Mouse (Mus musculus) liver, embryonic 14.5 days (tissue): ENCODE results near the gene Ninj2. TPM values are rescaled to one million over a fixed set of nuclear protein-coding genes. Genes with fewer than 3 reads are reported as not detected.

Source experiments
- ATAC-seq: fragments of 200-750 bp; cut with Nextera tagmentation; 2 replicates; pipeline ENCODE4 v1.8.0; 2017; ENCODE audit warnings: moderate number of reproducible peaks, mild to moderate bottlenecking, moderate library complexity; ENCODE audit not compliant: insufficient read depth
- DNase-seq, 3 experiments: peaks; one replicate each; pipeline ENCODE4 v3.0.0-alpha.2; 2012 to 2013; ENCODE audit warnings: low read depth in 3 of 3, low spot score in 3 of 3
- H3K27ac ChIP-seq: fragments of 300-500 bp; sonication (generic); 2 replicates; pipeline ENCODE4 v1.5.1; 2014; ENCODE audit warnings: moderate library complexity, mild to moderate bottlenecking, control low read depth, inconsistent platforms
- H3K27me3 ChIP-seq: fragments of 300-500 bp; sonication (generic); 2 replicates; pipeline ENCODE4 v1.6.1; 2014; ENCODE audit warnings: mild to moderate bottlenecking, low read length, moderate library complexity; ENCODE audit not compliant: control insufficient read depth, insufficient read depth
- H3K36me3 ChIP-seq: fragments of 300-500 bp; sonication (generic); replicated peaks from 2 replicates; pipeline ENCODE4 v1.6.1; 2014; ENCODE audit warnings: low read depth; ENCODE audit not compliant: control insufficient read depth, insufficient read depth
- H3K4me1 ChIP-seq, 2 experiments: fragments of 200-500 bp in 1 of 2; fragments of 300-500 bp in 1 of 2; sonication (generic) in 1 of 2; replicated peaks; 2 replicates each; pipeline ENCODE4 v1.6.1; 2012 to 2014; ENCODE audit warnings: antibody characterized with exemption in 1 of 2, inconsistent platforms in 1 of 2, low read length in 1 of 2; ENCODE audit not compliant: control insufficient read depth in 2 of 2, insufficient read depth in 2 of 2
- H3K4me2 ChIP-seq: fragments of 300-500 bp; sonication (generic); 2 replicates; pipeline ENCODE4 v1.6.1; 2014; ENCODE audit warnings: low read depth, mild to moderate bottlenecking, control low read depth, moderate library complexity
- H3K4me3 ChIP-seq, 2 experiments: fragments of 200-500 bp in 1 of 2; fragments of 300-500 bp in 1 of 2; sonication (generic) in 1 of 2; 2 replicates each; pipeline ENCODE4 v1.5.1; 2012 to 2014; ENCODE audit warnings: low read depth in 2 of 2, low read length in 2 of 2, mild to moderate bottlenecking in 2 of 2, control low read depth in 1 of 2, inconsistent platforms in 1 of 2, moderate library complexity in 1 of 2; ENCODE audit not compliant: insufficient read depth in 1 of 2
- H3K9ac ChIP-seq: fragments of 300-500 bp; sonication (generic); replicated peaks from 2 replicates; pipeline ENCODE4 v1.6.1; 2014; ENCODE audit warnings: mild to moderate bottlenecking, control low read depth, moderate library complexity
- H3K9me3 ChIP-seq: fragments of 300-500 bp; sonication (generic); 2 replicates; pipeline ENCODE4 v1.6.1; 2016; ENCODE audit warnings: low read length, mixed read lengths; ENCODE audit not compliant: control insufficient read depth
- CTCF ChIP-seq: IDR thresholded peaks from 2 replicates; pipeline ENCODE4 v1.5.1; 2016; ENCODE audit warnings: antibody characterized with exemption, low read depth, control low read depth
- EP300 ChIP-seq: IDR thresholded peaks from 2 replicates; pipeline ENCODE4 v1.6.1; 2016; ENCODE audit warnings: antibody characterized with exemption, low read depth
- WGBS: fragments of 180-500 bp; shearing (Covaris S2); extraction: QIAGEN DNeasy Blood & Tissue Kit; methylation state at CpG from one replicate; pipeline ENCODE4 v1.1.7; 2014; ENCODE audit not compliant: insufficient replicate concordance; 5-methylcytosine and 5-hydroxymethylcytosine counted together
- polyA plus RNA-seq, 2 experiments: library from polyadenylated mRNA; depleted of rRNA in 1 of 2; stranded (reverse) in 1 of 2; unstranded in 1 of 2; fragments of >200 nt; fragmentation: Nextera tagmentation in 1 of 2; extraction: Ambion mirVana in 1 of 2; gene quantifications; 2 replicates each; pipeline versions ENCODE4 v1.2.1 to v1.2.3; 2012 to 2014

Gene Ninj2
- polyA plus RNA-seq, 2 experiments = 0.33 TPM; not detected in 1

- TF ChIP-seq CTCF (no peak), EP300 (no peak)
- 61% methylated on average over 4 of the region's 4 CpGs for WGBS
- Histone ChIP-seq H3K9me3 (no peaks in the 10 kb centered on the region), H3K36me3 (no peaks in the 10 kb centered on the region), H3K27ac (no peak overlapping the region), H3K27me3 (no peaks in the 10 kb centered on the region), H3K9ac (no peak overlapping the region), H3K4me2 (no peak overlapping the region), H3K4me3 (no peak overlapping the region), H3K4me1 (peaks cover 17 to 28% of the 10 kb centered on the region in 2 experiments)
- ATAC-seq (no peak), DNase-seq (no peak)
These were observed 97.8 kb downstream of the Ninj2 start for GRCm38 (mm10) chr6:120190912-120191311.

- Histone ChIP-seq H3K4me3 (no peak overlapping the region), H3K36me3 (no peaks in the 10 kb centered on the region), H3K4me1 (peaks cover 17 to 28% of the 10 kb centered on the region in 2 experiments), H3K9ac (no peak overlapping the region), H3K27me3 (no peaks in the 10 kb centered on the region), H3K9me3 (no peaks in the 10 kb centered on the region), H3K4me2 (no peak overlapping the region), H3K27ac (no peak overlapping the region)
- DNase-seq (no peak), ATAC-seq (no peak)
- WGBS = 65% methylated on average over 7 of the region's 7 CpGs
- no peak for TF ChIP-seq EP300
- TF ChIP-seq CTCF = no peak
These were observed 98.4 kb downstream of the Ninj2 start for GRCm38 (mm10) chr6:120191396-120192170.

DNA sequence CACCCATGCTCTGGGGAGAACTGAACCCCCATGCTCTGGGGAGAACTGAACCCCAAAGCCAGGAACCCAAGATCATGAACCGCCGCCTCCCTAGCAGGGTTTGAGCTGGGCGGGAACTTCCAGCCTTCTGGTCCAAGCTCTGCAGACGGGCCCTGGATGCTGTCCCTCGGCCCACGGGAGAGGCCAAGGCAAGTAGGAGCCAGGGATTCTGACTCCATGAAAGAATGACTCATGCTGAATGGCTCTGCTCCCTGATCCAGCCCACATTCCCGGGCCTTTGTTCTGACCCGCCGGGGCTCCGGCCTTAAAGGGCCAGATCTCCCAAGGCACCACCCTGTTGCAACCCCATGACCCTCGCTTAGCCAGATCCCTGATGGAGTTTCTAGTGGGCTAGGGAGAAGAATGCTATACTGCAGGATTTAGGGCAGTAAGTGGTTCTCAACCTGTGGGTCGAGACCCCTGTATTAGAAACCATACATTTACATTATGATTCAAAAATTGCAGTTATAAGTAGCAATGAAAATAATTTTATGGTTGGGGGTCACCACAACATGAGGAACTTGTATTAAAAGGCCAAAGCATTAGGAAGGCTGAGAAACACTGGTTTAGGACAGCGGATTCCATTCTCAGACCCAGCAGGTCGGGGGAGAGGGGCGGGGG lies 99.2 kb downstream of the Ninj2 start:
- H3K27me3 ChIP-seq = no peaks in the 10 kb centered on the region
- no peak overlapping the region for H3K27ac ChIP-seq
- no peak overlapping the region for H3K4me3 ChIP-seq
- H3K4me2 ChIP-seq = peak overlapping the region; percentile 9; the same call in 1 of the 2 replicates
- TF ChIP-seq CTCF (no peak), EP300 (no peak)
- H3K4me1 ChIP-seq = peaks cover 17 to 28% of the 10 kb centered on the region in 2 experiments
- ATAC-seq = no peak
- no peak overlapping the region for H3K9ac ChIP-seq
- WGBS = 57% methylated on average over 15 of the region's 15 CpGs
- no peaks in the 10 kb centered on the region for H3K36me3 ChIP-seq
- DNase-seq = no peak
- no peaks in the 10 kb centered on the region for H3K9me3 ChIP-seq

DNA sequence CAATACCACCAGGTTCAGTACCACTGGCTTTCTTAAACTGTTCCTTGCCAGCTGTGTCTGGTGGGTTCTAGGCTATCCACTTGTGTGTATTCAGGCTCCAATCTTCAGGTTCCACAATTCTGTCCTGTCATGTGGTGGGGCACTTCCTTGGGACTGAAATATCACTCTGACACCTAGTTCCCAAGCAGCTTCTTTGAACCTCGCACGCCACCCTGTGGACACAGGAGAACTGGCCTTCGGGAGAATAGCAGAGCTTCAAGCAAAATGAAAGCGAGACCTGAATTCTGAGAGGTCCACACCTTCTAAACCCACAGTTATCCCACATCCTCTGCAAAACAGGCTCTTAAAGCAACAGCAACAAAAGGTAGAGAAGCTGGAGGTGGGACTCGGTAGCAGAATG lies 100.0 kb downstream of the Ninj2 start:
- no peaks in the 10 kb centered on the region for H3K36me3 ChIP-seq
- H3K4me2 ChIP-seq = peak overlapping the region; percentile 31; the same call in 1 of the 2 replicates
- peak overlapping the region; percentile 14; the same call in 1 of the 2 replicates for H3K27ac ChIP-seq
- H3K4me3 ChIP-seq = no peak overlapping the region
- H3K9ac ChIP-seq = no peak overlapping the region; the same call in 1 of the 2 replicates
- TF ChIP-seq CTCF (peak; percentile 97), EP300 (peak; percentile 36; the same call in 1 of the 2 replicates)
- DNase-seq (peak; percentile 71 to 79 (median 76)), ATAC-seq (peak; percentile 48)
- 11% methylated on average over 5 of the region's 5 CpGs for WGBS
- no peaks in the 10 kb centered on the region for H3K27me3 ChIP-seq
- no peaks in the 10 kb centered on the region for H3K9me3 ChIP-seq
- peaks cover 16 to 25% of the 10 kb centered on the region in 2 experiments for H3K4me1 ChIP-seq

GRCm38 (mm10) chr6:120193793-120194192 lies 100.6 kb downstream of the Ninj2 start:
- Histone ChIP-seq H3K9ac (no peak overlapping the region; the same call in 1 of the 2 replicates), H3K4me3 (no peak overlapping the region), H3K27me3 (no peaks in the 10 kb centered on the region), H3K36me3 (no peaks in the 10 kb centered on the region), H3K27ac (no peak overlapping the region), H3K9me3 (no peaks in the 10 kb centered on the region), H3K4me1 (peaks cover 10 to 20% of the 10 kb centered on the region in 2 experiments), H3K4me2 (no peak overlapping the region)
- DNase-seq = no peak
- 60% methylated on average over 1 of the region's 1 CpGs for WGBS
- ATAC-seq = no peak
- no peak for TF ChIP-seq EP300
